Mouse (Mus musculus) heart, adult 2 months (tissue): Measurements from ENCODE around the gene Bcas3. TPM values are rescaled to one million over a fixed set of nuclear protein-coding genes. Genes with fewer than 3 reads are reported as not detected.

ENCODE experiments used
- DNase-seq, 2 experiments: peaks; one replicate each; pipeline ENCODE4 v3.0.0; 2021
- H3K27ac ChIP-seq: fragments of 200-600 bp; 2 replicates; pipeline ENCODE4 v1.8.1; 2022
- H3K27me3 ChIP-seq: fragments of 200-500 bp; 2 replicates; pipeline ENCODE4 v1.6.1; 2012; ENCODE audit warnings: mild to moderate bottlenecking, low read length, inconsistent platforms, mixed read lengths; ENCODE audit not compliant: control insufficient read depth, insufficient read depth
- H3K36me3 ChIP-seq: fragments of 200-500 bp; 2 replicates; pipeline ENCODE4 v1.6.1; 2012; ENCODE audit warnings: low read length, inconsistent platforms; ENCODE audit not compliant: control insufficient read depth, insufficient read depth
- H3K4me1 ChIP-seq: fragments of 200-500 bp; 2 replicates; pipeline ENCODE4 v1.6.1; 2011; ENCODE audit warnings: low read length; ENCODE audit not compliant: control insufficient read depth, insufficient read depth
- H3K4me3 ChIP-seq: fragments of 200-600 bp; 2 replicates; pipeline ENCODE4 v1.8.1; 2022
- H3K79me2 ChIP-seq: fragments of 200-500 bp; replicated peaks from 2 replicates; pipeline ENCODE4 v1.6.1; 2012; ENCODE audit warnings: mild to moderate bottlenecking, inconsistent platforms, low read length, moderate library complexity, mixed read lengths; ENCODE audit not compliant: control insufficient read depth, insufficient read depth
- H3K9ac ChIP-seq: fragments of 200-500 bp; 2 replicates; pipeline ENCODE4 v1.6.1; 2012; ENCODE audit warnings: low read depth, mild to moderate bottlenecking, control low read depth, inconsistent platforms, low read length, mixed read lengths
- CTCF ChIP-seq: fragments of 200-600 bp; IDR thresholded peaks from 2 replicates; pipeline ENCODE4 v1.8.1; 2022; ENCODE audit warnings: antibody characterized with exemption, mild to moderate bottlenecking, moderate library complexity
- EP300 ChIP-seq: fragments of 200-500 bp; IDR thresholded peaks from 2 replicates; pipeline ENCODE4 v1.6.1; 2011; ENCODE audit warnings: low read depth, low read length, control low read depth; ENCODE audit not compliant: insufficient read depth
- POLR2A ChIP-seq: fragments of 200-500 bp; IDR thresholded peaks from 2 replicates; pipeline ENCODE4 v1.6.1; 2011; ENCODE audit warnings: mild to moderate bottlenecking, low read depth, low read length, control low read depth; ENCODE audit not compliant: insufficient read depth
- WGBS: fragments of 180-500 bp; shearing (Covaris S2); methylation state at CpG from one replicate; pipeline ENCODE4 v1.1.7; 2018; 5-methylcytosine and 5-hydroxymethylcytosine counted together
- intact Hi-C: fragments of 180-260 bp; cut with DNase I; formaldehyde crosslinking; loops from one replicate; pipeline ENCODE4 v1.15.1; 2025
- polyA plus RNA-seq: library from polyadenylated mRNA; depleted of rRNA; stranded (reverse); fragments of >200 nt; gene quantifications from 2 replicates; pipeline ENCODE4 v1.2.3, GENCODE M21; 2012
- total RNA-seq, 2 experiments: library from RNA; stranded (reverse); gene quantifications; 2 replicates each; pipeline ENCODE4 v1.2.3; 2021

The Bcas3 gene
- total and polyA plus RNA-seq, 3 experiments = 26.6 to 40.4 (median 36.0) TPM

GRCm38 (mm10) chr11:85524186-85524585 is 171.2 kb downstream of the Bcas3 start:
- peaks cover 2% of the 10 kb centered on the region for H3K36me3 ChIP-seq
- no peaks in the 10 kb centered on the region for H3K79me2 ChIP-seq
- intact Hi-C loops = loop anchor here (2.0 kb wide), 1 partner anchor 49 kb away; no protein-coding TSS in a partner anchor
- H3K4me3 ChIP-seq = peak overlapping the region; percentile 33; the same call in 1 of the 2 replicates
- H3K9ac ChIP-seq = peak overlapping the region; percentile 32; the same call in 1 of the 2 replicates
- 33% methylated on average over 12 of the region's 12 CpGs for WGBS
- no peak for TF ChIP-seq EP300
- TF ChIP-seq CTCF = no peak
- TF ChIP-seq POLR2A = peak; percentile 68; the same call in 1 of the 2 replicates
- peaks cover 25% of the 10 kb centered on the region for H3K4me1 ChIP-seq
- H3K27me3 ChIP-seq = no peaks in the 10 kb centered on the region
- peak; percentile 81 to 84 for DNase-seq
- peak overlapping the region; percentile 68 for H3K27ac ChIP-seq

GRCm38 (mm10) chr11:85524841-85525500 is 172.0 kb downstream of the Bcas3 start:
- intact Hi-C loops = loop anchor here (2.0 kb wide), 1 partner anchor 48 kb away; no protein-coding TSS in a partner anchor
- 11% methylated on average over 16 of the region's 16 CpGs for WGBS
- DNase-seq = peak; percentile 55 to 74
- TF ChIP-seq CTCF (no peak), POLR2A (0 out of 2 replicates have a peak, but pooled peaks have one; percentile 41), EP300 (0 out of 2 replicates have a peak, but pooled peaks have one; percentile 33)
- Histone ChIP-seq H3K4me1 (peaks cover 24% of the 10 kb centered on the region), H3K27ac (peak overlapping the region; percentile 68), H3K36me3 (no peaks in the 10 kb centered on the region; the same call in 1 of the 2 replicates), H3K4me3 (peak overlapping the region; percentile 33), H3K79me2 (no peaks in the 10 kb centered on the region), H3K27me3 (no peaks in the 10 kb centered on the region), H3K9ac (peak overlapping the region; percentile 10; the same call in 1 of the 2 replicates)

- H3K27ac ChIP-seq = peak overlapping the region; percentile 68
- 19% methylated on average over 10 of the region's 10 CpGs for WGBS
- TF ChIP-seq POLR2A (no peak; the same call in 1 of the 2 replicates), EP300 (0 out of 2 replicates have a peak, but pooled peaks have one; percentile 4)
- peak overlapping the region; percentile 47 for H3K9ac ChIP-seq
- no peaks in the 10 kb centered on the region for H3K27me3 ChIP-seq
- no peaks in the 10 kb centered on the region; the same call in 1 of the 2 replicates for H3K36me3 ChIP-seq
- H3K4me3 ChIP-seq = peak overlapping the region; percentile 33
- H3K79me2 ChIP-seq = no peaks in the 10 kb centered on the region
- intact Hi-C loops = loop anchor here (2.0 kb wide), 1 partner anchor 47 kb away; no protein-coding TSS in a partner anchor
- DNase-seq = peak in 1 of 2 experiments; percentile 21
- peaks cover 22% of the 10 kb centered on the region for H3K4me1 ChIP-seq
Measured at GRCm38 (mm10) chr11:85525501-85525885, 172.5 kb downstream of the Bcas3 start.

- Histone ChIP-seq H3K36me3 (no peaks in the 10 kb centered on the region; the same call in 1 of the 2 replicates), H3K27ac (peak overlapping the region; percentile 68), H3K27me3 (no peaks in the 10 kb centered on the region), H3K4me3 (peak overlapping the region; percentile 33), H3K9ac (peak overlapping the region; percentile 14), H3K4me1 (peaks cover 19% of the 10 kb centered on the region), H3K79me2 (no peaks in the 10 kb centered on the region)
- 30% methylated on average over 11 of the region's 11 CpGs for WGBS
- peak in 1 of 2 experiments; percentile 26 for DNase-seq
- no peak for TF ChIP-seq EP300
- intact Hi-C loops = loop anchor here (2.0 kb wide), 2 partner anchors 47 to 53 kb away; no protein-coding TSS in a partner anchor
Measured at GRCm38 (mm10) chr11:85525979-85526775, 173.2 kb downstream of the Bcas3 start.

- H3K27ac ChIP-seq = no peak overlapping the region
Measured at GRCm38 (mm10) chr11:85527261-85527660, 174.3 kb downstream of the Bcas3 start.

More at GRCm38 (mm10) chr11:85527261-85527660, 174.3 kb downstream of the Bcas3 start:
- Histone ChIP-seq H3K27me3 (no peaks in the 10 kb centered on the region), H3K9ac (no peak overlapping the region), H3K4me1 (peaks cover 19% of the 10 kb centered on the region), H3K36me3 (no peaks in the 10 kb centered on the region; the same call in 1 of the 2 replicates), H3K79me2 (no peaks in the 10 kb centered on the region), H3K4me3 (no peak overlapping the region)
- DNase-seq = no peak
- TF ChIP-seq CTCF = no peak
- no peak for TF ChIP-seq EP300
- TF ChIP-seq POLR2A = no peak
- WGBS = 74% methylated on average over 5 of the region's 5 CpGs
- intact Hi-C loops = loop anchor here (2.0 kb wide), 1 partner anchor 52 kb away; no protein-coding TSS in a partner anchor
